Mouse (Mus musculus) cerebral cortex, adult 2 months (tissue): Measurements from ENCODE around the gene Tcf15.

Experiments used
- WGBS: fragments of 180-500 bp; shearing (Covaris S2); methylation state at CpG from one replicate; pipeline ENCODE4 v1.1.7; 2018; 5-methylcytosine and 5-hydroxymethylcytosine counted together

Tcf15 gene

DNA sequence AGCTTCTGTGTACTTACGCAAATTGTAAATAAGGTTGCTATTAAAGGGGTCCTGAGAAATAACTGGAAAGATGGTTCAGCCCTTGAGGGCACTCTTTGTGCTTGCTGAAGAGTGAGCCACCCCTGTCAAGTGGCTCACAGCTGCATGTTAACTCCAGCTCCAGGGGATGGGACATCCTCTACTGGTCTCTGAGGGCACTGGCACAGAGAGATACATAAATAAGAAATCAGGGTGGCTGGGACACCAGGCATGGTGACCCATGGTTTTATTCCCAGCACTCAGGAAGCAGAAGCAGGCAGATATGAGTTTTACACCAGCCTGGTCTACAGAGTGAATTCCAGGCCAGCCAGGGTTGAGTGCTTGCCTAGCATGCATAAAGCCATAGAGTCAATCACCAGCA lies 26.0 kb downstream of the Tcf15 start:
- 100% methylated on average over 1 of the region's 1 CpGs for WGBS

DNA sequence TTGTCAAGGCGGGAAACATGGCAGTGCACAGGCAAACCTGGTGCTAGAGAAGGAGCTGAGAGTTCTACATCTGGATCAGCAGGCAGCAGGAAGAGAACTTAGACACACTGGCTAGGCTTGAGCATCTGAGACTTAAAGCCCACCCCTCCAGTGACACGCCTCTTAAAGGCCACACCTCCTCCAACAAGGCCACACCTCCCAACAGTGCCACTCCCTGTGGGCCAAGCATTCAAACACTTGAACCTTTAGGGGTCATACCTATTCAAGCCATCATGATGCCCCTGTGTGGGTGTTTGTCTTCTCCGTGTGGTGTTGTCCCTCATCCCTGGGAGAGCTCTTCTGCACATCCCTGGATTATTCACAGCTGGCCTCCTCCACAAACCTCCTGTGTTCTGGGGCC lies 31.5 kb downstream of the Tcf15 start:
- WGBS: 97% methylated on average over 3 of the region's 3 CpGs

DNA sequence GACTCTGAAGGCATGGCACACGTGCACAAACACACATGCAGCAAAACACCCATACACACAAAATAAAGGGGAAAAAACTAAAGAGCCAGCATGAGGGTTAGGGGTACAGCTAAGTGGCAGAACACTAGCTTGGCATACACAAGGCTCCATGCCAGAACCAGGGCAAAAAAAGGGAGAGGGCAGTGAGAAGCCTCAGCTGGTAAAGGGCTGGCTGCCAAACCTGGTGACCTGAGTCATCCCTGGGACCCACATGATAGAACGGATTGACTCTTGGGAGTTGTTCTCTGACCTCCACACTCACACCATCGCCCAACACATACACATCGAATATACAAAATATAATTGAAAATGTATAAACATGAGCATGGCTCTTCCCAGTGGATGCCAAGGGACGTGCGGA lies 33.3 kb downstream of the Tcf15 start:
- WGBS: 83% methylated on average over 6 of the region's 6 CpGs

DNA sequence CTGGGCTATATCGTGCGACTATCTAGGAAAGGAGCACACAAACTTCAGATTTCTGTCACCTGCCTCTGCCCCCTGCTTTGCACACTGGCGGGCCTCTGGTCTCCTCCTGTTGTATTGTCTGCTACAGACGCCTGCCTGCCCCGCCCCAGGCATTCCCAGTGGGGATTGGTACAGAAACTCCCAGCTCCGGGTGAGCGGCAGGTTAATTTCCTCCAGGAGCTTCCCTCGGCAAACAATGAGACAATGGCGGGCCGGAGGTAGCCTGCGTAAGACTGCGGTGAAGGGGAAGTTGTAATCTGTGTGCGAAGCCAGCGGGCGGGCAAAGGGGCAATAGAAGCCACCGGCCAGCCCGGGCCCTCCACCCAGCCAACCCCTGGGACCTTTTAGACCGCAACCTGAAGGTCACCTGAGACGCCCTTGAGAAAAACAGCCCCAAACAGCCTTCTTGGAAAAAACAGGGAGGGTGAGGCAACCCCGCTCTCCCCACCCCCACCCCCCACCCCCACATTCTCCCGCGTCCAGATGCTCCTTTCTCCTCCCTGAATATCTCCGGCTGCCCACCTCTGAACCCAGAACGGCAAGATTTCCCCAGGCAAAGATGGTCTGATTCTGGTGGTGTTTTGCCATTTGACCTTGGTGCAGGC lies 33.9 kb downstream of the Tcf15 start:
- 30% methylated on average over 24 of the region's 24 CpGs for WGBS

DNA sequence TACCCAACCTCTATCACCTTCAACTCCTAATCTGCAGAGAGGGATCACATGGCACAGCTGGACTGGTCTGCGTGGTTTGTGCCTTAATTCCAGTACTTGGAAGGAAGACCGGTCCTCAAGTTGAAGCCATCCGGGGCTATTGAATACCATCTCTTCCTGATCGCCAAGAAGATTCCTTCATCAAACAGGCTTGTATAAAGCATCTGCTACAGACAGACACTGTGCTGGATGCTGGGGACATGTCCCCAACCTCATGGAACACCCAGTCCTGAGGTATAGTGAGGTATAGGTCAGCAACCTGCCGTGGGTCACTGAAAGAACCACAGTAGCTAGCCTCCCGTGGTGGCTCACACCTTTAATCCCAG lies 34.4 kb downstream of the Tcf15 start:
- WGBS: 86% methylated on average over 6 of the region's 6 CpGs

DNA sequence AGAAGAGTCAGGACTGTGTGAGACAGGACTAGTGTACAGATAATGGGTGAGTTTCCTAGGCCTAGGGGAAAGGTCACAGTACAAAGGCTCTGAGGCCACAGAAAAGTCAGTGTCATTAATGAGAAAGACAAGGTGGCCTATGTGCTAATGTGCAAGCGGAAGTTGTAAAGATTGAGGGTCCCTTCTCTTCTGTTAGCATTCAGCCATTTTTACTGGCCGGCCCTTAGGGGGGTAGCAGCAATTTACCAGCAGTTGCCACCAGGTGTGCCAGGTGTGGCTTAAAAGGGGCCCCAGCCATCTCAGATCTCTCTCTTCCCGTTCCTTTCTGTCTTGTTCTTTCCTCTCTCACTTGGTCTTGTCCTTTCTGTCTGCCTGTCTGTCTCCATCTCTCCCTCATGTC lies 35.0 kb downstream of the Tcf15 start:
- 99% methylated on average over 3 of the region's 3 CpGs for WGBS

DNA sequence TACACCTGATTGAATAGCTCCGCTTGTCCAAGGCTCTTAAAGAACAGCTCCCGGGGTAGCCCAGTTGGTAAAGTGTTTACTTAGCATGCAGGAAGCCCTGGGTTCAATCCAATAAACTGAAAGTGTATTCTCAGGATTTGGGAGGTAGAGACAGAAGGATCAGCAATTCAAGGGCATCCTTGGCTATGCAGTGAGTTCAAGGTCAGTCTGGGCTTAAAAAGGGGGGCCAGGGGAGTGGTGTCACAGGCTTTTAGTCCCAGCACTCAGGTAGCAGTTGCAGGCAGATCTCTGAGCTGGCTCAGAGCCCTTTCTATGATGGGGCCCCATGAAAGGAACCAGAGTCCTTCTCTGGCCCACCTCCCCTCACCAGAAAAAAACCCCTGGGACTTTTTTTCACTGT lies 35.9 kb downstream of the Tcf15 start:
- 85% methylated on average over 2 of the region's 2 CpGs for WGBS

DNA sequence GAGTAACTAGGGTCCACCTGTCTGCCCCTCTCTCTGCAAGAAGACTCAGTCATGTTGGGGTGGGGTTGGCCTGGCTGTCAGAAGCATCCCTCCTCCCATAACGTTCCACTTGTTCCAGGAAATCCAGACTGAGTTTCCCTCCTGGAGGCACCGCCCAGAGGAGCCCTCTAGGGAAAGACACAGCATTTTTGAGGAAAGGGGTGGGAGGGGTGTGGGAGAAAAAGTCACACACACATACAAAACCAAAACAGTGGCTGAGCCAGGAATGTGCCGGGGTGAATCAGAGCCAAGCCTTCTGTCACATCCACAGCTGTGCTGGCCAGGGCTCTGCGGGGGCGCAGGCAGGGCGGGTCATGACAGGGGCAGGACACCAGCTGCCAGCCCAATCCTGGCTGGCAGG lies 37.0 kb downstream of the Tcf15 start:
- 36% methylated on average over 6 of the region's 6 CpGs for WGBS

DNA sequence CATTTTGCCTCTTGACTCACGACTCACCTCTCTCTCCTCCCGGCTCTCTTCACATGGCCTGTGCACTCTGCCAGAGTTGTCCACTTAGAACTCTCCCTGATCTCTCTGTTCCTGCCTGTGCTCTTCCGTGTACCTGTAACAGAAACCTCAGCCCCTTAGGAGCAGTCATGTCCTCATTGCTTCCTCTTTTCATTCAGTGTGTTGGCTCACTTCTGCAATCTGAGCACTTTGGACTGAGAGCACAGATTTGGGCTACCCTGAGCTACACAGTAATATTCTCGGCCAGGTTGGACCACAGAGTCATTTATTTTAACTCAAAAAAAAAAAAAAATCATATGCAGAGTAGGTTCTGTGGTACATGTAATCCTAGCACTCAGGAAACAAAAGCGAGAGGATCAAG lies 43.8 kb downstream of the Tcf15 start:
- 93% methylated on average over 5 of the region's 5 CpGs for WGBS

DNA sequence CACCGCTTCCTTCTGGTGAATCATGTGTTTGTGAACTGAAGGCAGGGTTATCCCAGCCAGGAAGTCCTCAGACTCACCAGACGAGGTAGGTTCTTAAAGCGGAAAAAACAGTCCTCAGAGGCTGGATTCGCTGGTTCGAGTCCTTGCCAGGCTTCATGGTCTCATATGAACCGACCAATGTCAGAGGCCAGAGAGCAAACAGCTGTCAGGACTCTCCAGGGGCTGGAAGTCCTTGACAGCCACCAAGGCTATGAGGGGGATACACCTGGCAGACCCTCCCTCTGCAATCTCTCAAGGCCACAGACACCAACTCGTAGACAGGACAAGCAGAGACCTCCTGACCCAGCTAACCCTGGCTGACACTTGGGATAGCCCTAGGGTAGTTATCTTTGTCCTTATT lies 45.9 kb downstream of the Tcf15 start:
- 73% methylated on average over 7 of the region's 7 CpGs for WGBS

DNA sequence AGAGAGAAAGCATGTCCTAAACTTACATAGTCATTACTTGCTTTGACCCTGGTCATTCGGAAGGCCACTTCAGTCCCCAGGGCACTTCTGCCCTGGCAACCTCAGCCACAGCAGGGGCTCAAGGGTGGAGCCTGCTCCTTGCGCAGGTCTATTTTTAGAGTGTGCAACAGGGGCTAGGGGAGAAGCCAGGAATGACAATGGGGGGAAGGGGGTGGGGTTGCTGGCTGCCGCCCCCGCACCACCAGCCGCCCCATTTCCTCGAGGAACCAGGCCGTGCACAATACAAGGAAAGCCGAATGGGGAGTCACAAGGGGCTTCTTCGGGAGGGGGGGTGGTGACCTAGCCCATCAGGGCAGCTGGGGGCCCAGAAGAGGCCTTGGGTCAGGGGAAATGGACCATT lies 46.3 kb downstream of the Tcf15 start:
- 59% methylated on average over 9 of the region's 9 CpGs for WGBS

DNA sequence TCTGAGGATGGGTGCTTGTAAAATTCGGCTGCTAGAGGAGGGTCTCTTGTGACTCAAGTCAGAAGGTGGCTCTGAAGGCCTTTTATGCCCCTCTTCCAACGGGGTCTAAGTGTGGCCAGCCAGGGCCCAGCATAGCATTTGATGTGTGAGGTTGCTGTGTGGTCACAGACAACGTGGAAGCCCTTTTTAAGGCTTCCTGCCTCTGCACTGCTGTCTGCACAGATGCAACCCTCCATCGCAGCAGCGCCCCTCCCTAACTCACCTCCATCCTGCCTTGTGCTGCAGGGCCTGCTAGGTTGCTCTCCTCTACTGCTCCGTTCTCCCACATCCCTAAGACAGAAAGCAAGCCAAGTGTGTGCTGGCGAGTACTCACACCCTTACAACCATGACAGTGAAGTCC lies 46.8 kb downstream of the Tcf15 start:
- WGBS: 70% methylated on average over 7 of the region's 7 CpGs

DNA sequence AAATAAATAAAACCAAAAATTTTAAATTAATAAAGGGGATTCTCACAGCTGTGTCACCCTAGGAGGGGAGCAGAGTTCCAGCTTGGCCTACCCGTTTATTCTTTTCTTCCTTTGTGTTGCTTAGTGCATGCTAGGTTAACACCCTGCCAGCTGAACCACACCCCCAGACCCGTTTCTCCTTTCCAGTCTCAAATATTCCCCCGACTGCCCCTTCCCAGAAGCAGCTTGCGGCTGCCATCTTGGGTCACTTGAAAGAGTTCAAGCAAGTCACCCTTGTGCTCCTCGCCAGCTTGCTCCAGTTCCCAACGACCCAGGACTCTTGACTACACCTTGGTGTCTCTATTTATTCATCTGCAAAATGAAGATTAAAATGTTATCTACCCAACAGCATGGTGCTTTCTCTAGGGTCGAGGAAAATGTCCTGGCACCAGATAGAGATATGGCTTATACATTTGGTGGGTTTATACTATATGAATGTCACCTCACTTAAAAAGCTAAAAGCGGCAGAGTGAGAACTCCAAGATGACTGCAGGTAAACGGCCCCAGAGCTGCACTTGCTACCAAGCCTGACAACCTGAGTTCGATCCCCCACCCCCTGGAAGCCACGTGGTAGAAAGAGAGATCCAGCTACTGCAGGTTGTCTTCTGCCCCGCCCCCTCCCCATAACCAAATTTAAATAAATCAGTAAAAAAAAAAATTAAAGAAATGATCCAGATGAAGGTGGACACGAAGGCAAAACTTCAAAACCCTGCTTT lies 49.4 kb downstream of the Tcf15 start:
- WGBS: 79% methylated on average over 13 of the region's 13 CpGs

DNA sequence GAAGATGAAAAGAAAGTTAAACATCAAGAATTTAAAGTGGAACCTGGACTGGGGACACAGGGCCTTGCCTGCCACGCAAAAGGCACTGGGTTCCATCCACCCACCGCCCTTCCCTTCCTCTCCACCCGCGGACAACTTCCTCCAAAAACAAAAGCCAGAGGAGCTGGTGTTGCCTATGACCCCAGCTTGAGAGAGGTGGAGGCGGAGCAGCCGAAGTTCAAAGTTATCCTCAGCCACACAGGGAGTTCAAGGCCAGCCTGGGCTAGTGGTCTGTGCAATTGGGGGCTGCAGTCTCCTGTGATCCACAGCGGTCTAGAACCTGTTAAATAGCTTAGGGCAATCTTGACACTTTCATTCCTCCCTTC lies 50.0 kb downstream of the Tcf15 start:
- 71% methylated on average over 7 of the region's 7 CpGs for WGBS

DNA sequence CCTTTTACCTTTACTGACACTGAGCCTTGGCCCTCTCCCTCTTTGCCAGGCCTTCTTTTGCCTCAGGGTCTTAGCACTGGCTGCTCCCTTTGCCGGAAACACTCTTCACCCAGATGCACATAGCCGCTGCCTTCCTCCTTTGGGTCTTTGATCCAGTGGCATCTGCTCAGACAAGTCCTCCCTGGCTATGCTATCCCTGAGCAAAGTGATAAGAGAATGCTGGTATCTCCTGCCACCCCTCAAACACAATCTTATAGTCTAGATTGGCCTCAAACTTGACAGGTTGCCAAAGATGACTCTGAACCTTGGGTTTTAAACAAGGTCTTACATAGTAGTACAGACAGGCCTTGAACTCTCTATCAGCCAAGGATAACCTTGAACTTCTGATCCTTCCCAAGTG lies 51.2 kb downstream of the Tcf15 start:
- 100% methylated on average over 2 of the region's 2 CpGs for WGBS

DNA sequence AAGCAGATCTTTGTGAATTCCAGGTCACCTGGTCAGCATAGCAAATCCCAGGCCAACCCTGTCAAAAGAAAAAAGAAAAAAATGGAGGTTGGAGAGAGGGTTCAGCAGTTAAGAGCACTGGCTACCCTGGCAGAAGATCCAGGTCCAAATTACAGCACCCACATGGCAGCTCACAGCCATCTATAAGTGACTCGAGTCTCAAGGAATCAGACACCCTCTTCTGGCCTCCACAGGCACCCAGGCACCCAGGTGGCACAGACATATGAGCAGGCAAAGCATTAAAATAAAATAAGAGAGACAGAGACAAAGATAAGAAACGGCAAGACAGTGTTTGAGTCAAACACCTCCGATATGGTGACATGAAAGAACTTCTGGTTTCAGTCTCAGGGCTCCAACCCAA lies 53.5 kb downstream of the Tcf15 start:
- 37% methylated on average over 3 of the region's 3 CpGs for WGBS

DNA sequence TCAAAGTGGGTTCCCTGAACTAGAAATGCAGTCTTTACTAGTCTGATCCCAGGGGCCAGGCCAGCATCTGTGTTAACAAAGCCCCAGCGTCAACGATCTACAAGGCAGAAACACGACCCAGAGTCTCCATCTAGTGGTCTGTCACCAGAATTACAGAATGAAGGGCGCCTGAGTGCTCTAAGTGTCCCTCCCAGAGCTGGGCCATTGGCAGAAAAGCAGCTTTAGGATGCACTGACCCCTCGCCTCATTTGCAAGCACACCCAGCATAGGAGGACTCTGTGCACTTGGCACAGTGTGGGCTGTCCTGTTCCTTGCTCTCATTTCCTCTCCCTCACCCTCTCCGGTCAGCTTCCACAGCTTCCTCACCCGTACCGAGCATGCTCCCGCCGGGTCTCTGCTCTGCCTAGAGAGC lies 53.9 kb downstream of the Tcf15 start:
- 45% methylated on average over 10 of the region's 10 CpGs for WGBS
